Mouse (Mus musculus) lung, postnatal 10 days (tissue): ENCODE measurements at regions not wholly inside any gene's neighbourhood (a gene's known extent, or its start where the extent isn't known, plus 50 kb on each side); places are given as distances from the start of the nearest gene placed in this dataset.

Experiments used
- DNase-seq: peaks from one replicate; pipeline ENCODE4 v3.0.0; 2021

GRCm38 (mm10) chr3:135155537-135155956 is 56.8 kb upstream of the Cenpe start:
- DNase-seq, result peak; percentile 68
